Mouse (Mus musculus): ENCODE data around the gene Olfr855. TPM values are rescaled to one million over a fixed set of nuclear protein-coding genes. Genes with fewer than 3 reads are reported as not detected.

Olfr855 gene
- not detected in 2 replicates for polyA plus RNA-seq (2012; rRNA removed)

DNA sequence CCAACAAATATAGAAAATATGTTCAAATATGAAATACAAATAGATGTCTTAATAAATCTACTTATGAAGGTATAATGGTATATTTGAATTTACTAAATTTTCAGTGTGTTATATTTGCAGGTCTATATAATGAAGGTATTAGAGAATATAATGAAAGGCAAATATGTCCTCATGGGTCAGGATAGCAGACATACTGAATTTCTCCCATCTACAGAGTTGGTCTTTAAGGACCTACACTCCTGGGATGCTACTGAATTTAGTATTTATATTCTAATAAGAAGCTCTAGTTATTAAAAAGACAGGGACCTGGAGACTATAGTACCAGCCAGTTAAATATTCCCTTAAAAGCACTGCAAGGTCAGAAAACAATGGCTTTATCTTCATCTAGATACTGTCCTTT lies at the start of gene Olfr855:
TSS of gene Olfr855 (plus strand) at position 301 of the 400 bp plus-strand sequence.

DNA sequence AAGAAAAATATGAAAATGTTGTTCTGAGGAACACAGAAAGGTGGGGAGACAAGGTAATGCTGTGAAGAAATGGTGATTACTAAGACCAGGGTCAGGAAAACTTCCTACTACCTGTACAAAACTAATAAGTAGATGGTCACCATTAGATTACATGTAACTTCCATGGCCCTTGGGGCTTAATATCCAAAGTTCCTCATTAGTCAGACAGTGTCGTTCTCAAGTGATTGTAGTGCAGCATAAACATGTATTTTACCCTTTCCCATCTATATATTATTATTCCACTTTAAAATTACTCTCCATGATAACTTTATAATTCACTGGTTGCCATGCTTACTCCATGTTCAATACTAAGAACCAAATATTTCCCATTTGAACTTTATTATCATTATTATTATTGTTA lies 41.4 kb upstream of the Olfr855 start, which contains the start of gene Olfr853:
TSS of gene Olfr853 (minus strand) at position 101 of the 400 bp plus-strand sequence.

DNA sequence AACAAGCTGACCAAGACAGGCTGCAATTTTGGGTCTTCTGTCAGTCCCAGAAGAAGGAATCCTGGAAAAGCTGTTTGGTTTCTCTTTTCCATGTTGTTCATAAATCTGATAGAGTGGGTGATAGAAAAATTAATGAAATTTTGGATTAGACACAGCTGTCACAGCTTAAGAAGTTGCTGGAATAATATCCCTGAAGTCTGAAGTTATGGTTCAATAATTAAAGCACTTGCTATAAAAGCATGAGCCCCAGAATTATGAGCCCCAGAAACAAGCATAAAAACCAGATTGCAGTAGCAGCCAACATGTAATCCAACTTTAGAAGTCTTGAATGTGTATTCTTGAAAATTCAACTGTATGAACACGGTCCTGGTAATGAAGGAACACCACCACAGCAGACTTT lies 15.1 kb upstream of the Olfr855 start, which contains the start of gene Olfr854:
TSS of gene Olfr854 (minus strand) at position 101 of the 400 bp plus-strand sequence.

DNA sequence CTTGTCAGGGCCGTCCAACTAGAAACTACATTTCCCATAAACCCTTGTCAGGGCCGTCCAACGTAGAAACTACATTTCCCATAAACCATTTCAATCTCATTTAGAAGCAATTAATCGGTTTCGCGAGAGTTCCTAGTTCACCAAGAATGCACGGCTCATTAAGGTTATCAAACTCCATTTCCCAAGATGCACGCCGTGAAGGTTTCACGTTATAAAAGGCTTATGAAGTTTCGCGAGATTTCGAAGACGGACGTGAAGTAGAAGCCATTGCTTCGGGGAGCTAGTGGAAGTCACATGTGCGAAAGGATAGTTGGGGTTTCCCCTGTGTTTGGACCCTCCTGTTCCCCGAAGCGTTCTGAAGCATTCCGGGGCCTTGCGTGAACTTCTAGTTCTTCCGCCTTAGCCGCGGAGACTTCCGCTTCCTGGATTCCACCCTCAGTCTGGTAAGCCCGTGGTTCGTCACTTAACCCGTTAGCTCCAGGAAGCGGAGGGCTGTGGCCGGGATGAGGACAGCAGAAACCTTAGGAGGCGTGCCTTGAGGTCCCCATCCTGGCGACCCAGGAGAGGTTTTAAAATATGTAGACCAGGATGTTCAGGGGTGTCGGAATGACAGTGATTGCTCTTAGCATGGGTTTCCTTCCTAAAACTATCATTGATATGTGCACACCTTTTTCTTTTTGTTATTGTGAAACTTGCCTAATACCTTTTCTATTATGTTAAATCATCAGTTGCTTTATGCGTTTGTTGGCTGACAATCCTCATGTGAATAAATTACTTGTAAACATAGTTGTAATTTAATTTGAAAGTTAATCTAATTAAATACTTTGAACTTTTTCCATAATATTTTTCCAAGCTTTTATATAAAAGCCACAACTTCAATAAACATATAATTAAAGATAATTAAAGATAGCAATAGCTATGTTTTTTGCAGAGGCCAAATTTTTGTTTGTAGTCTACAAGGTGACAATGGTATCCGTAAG lies 39.7 kb downstream of the Olfr855 start, which contains the start of gene Zfp317:
TSS of gene Zfp317 (plus strand) at position 260 of the 980 bp plus-strand sequence.

Other genes with a start within 250 kb of the Olfr855 start
- gene Olfr845, start 246.2 kb upstream of the Olfr855 start, polyA plus RNA-seq (2012; rRNA removed): not detected in 2 replicates
- gene Olfr846, start 218.6 kb upstream of the Olfr855 start, polyA plus RNA-seq (2012; rRNA removed): not detected in 2 replicates
- gene Olfr847, start 203.9 kb upstream of the Olfr855 start, polyA plus RNA-seq (2012; rRNA removed): not detected in 2 replicates
- not detected in 2 replicates for gene Olfr849, start 142.4 kb upstream of the Olfr855 start, polyA plus RNA-seq (2012; rRNA removed)
- not detected in 2 replicates for gene Olfr850, start 104.4 kb upstream of the Olfr855 start, polyA plus RNA-seq (2012; rRNA removed)
- not detected in 2 replicates for gene Olfr851, start 89.3 kb upstream of the Olfr855 start, polyA plus RNA-seq (2012; rRNA removed)
- not detected in 2 replicates for gene Olfr853, start 41.5 kb upstream of the Olfr855 start, polyA plus RNA-seq (2012; rRNA removed)
- gene Olfr854, start 15.2 kb upstream of the Olfr855 start, polyA plus RNA-seq (2012; rRNA removed): not detected in 2 replicates
- gene Zfp317, start 39.5 kb downstream of the Olfr855 start, polyA plus RNA-seq (2012; rRNA removed): 29.1 and 32.6 TPM in 2 replicates
- 0.06 TPM in 1 of 2 replicates, not detected in the other for gene Olfr857, start 126.8 kb downstream of the Olfr855 start, polyA plus RNA-seq (2012; rRNA removed)
- not detected in 2 replicates for gene Olfr58, start 197.7 kb downstream of the Olfr855 start, polyA plus RNA-seq (2012; rRNA removed)
- gene Olfr859, start 222.3 kb downstream of the Olfr855 start, polyA plus RNA-seq (2012; rRNA removed): not detected in 2 replicates

All from central nervous system, embryonic 11.5 days (tissue).